Mouse (Mus musculus) mouse trophoblast stem cell (cell line): ENCODE results near the gene Rpl23a.

Source experiments
- in situ Hi-C, 2 experiments: fragments of 300-500 bp; cut with MseI, MboI; formaldehyde crosslinking; loops; 2 replicates in 1 of 2; 3 replicates in 1 of 2; pipeline ENCODE4 v1.15.1; 2025

Gene Rpl23a

DNA sequence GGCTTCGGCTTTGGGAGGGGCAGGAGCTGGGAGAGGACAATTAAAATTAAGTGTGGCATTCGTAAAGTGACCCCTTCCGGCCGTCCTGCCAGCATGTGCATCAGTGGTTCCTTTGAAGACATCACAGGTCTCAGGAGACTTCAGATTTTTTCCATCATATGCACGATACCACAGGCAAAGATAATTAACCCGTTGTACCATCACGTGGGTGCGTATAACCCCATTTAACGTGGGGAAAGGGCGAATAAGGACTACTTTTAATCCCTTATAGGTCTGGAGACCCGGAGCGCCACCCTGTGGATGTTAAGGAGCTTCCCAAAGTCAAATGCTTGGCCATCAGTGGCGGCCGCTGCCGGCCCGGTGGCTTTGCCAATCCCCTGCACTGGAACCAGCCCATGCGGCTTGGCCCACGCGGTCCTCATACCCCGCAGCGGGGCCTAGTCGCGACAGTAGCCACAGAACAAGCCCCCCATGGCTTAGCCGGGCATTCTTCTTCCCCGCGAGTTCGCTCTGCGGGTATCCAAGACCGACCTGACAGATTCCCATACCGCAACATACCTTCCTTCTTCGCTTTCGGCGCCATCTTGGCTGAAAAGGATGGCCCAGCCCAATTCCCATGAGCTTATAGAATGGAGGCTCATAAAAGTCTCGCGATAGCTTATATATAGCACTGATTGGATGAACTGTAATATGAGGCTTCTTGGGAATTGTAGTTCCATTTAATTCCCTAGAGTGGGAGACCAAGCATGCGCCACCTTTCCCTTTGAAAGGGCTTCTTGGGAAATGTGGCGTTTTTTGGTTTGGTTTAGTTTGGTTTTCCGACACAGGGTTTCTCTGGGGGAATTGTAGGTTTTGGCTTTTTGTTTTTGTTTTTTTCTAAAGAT is at the start of gene Rpl23a:
TSS of gene Rpl23a (minus strand) at position 624 of the 884 bp plus-strand sequence.
- in situ Hi-C loops: no loop called here

DNA sequence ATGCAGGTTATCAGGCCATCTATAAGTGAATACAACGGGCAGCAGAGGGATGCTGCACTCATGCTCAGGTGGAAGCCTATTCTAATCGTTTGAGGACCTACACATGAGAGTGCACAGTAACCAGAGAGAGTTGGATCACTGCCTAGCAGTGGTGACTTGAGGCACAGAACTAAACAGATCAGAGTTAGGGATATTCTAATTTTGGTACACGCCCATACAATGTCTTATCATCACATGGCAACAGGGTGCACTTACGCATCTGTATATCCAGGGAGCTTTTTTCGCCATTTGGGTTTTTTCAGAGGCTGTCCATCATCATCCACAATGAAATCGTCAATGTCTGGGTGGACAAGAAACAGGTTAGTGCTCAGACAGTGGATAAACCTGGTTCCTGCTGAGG is 48.1 kb upstream of the Rpl23a start:
- in situ Hi-C loops: no loop called here

DNA sequence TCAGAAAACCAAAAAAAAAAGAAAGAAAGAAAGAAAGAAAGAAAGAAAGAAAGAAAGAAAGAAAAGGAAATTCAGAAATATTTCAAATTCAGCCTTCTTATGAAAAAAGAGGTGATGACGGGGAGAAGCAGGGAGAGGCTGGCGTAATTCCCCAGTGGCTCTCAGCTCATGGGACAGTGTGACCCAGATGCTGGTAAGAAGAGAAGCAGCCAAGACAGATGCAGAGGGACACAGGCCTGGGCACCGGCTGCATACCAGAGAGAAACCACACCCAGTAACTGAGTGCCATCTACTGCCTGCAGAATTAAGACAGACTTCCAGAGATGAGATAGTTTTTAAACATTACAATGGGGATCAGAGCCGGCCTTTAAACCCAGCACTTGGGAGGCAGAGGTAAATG is 40.2 kb upstream of the Rpl23a start:
- in situ Hi-C loops: no loop called here

DNA sequence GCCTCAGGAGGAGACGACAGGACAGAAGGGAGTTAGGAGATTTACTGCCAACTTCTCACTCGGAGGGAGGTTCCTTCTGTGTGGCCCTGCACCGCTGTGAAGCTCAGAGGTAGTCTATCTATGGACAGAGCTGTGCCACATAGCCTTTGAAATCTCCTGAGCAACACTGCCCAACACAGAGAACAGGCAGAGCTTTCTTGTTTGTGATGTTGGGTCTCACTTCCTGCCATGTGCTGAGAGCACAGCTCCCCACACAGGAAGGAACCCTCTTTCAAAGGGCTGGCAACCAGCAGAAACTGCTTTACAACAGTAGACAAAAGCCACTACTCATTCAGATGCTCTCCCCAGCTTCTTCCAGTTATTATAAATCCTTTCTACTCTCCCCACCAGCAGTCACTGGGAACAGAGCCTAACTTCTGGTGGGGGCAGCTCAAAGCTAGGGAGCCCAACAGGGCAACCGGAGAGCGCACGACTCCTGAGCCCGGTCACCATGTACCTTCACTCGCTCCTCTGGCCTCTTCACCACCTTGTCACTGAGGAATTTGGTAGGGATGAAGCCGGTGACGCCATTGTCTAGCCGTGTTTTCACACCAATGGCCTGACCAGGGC is 32.4 kb upstream of the Rpl23a start:
- in situ Hi-C loops: no loop called here

DNA sequence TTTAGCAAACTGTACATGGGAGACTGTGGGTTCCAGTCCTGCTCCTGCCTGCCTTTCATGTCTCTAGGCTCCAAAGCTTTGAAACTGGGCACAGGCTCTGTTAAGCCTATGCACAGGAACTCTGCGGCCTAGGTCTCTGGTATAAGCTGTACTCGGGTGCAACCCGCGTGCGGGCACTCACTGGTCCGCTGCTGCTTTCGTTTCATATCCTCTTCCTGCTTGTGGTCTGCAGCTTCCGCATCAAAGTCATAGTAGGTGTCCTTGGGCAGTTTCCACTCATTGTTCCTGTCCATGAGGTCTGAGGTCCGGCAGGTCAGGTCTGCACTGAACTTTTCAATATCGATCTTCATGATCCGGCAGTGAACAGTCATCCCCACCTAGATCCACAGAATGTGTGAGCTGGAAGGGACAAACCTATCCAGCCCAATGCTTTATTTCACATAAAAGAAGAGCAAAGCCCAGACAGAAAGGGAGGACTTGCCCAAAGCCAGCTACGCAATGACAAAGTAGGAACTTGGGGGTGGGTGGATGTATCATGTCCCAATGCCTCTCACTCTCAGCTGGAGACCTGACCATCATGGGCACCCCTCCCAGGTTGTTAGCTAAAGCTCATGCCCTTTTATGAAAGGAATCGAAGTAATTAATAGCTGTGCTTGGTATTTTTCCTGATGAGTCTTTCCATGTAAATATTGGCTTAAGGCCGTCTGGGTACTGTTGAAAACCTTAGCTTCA is 29.9 kb upstream of the Rpl23a start:
- in situ Hi-C loops: no loop called here

DNA sequence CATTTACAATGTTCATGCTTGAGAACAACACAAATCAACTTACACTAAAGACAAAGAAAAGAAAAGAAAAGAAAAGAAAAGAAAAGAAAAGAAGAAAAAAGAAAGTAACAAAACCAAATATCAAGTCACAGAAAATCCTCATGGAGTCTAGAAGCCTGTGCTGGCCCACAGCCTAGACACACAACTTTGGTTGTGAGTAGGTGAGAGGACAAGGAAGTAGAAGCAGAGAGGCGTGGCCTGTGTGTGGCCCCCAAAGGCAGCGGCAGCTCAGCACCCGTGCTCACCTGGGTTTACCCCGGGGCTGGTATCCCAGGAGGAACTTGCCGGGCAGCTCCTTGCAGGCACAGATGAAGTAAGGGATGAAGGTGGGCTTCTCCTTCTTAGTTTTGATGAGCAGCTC is 28.1 kb upstream of the Rpl23a start:
- in situ Hi-C loops: no loop called here

DNA sequence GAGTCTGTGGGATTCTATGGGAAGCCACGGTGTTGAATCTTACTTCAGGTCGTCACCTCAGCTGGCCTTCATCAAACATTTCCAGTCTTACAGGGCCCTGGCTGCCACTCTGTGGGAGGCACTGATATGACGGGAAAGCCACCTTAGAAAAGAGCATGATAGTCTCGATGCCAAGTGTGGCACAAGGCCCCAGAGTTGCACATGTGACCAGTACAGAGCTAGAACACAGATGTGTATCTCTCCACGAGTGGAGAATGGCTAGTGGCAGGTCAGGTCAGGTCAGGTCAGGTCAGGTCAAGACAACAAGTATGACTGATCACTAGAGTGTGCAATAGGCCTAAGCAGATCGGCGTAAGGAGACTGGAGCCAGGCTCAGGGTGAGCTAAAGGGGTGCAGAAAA is 27.2 kb upstream of the Rpl23a start:
- in situ Hi-C loops: no loop called here

DNA sequence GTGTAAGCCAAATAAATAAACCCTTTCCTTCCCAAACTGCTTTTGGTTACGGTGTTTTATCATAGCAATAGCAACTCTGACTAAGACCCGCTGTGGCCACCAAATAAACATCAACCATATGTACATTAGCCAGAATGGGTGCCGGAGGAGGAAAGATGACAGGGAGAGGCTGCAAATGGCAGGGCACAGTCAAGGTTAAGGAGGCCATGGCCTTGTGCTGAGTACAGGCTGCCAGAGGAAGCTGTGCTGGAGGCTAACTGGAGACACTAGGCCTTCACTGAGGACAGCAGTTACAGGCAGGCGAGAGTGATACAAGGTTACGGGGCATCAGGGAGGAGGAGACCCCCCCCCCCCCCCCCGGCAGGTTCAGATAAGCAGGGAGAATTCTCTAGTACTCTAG is 26.5 kb upstream of the Rpl23a start:
- in situ Hi-C loops: no loop called here

DNA sequence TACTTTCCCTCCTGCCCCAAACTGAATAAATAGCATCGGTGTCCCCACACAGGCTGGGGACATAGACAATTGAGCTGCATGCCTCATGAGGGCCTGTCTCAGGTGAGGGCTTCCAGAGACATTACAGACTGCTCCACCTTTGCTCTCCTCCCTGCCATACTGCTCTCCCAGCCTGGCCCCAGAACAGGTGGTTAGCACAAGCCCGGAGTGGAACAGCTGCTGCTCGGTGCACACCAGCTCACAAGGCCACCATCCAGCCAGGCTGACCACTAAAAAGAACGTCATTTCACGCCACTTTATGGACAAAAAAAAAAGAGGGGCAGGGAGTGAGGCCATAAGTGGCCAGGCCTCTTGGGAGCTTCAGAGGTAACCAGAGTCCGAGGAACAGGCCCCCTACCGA is 23.8 kb upstream of the Rpl23a start:
- in situ Hi-C loops: no loop called here

DNA sequence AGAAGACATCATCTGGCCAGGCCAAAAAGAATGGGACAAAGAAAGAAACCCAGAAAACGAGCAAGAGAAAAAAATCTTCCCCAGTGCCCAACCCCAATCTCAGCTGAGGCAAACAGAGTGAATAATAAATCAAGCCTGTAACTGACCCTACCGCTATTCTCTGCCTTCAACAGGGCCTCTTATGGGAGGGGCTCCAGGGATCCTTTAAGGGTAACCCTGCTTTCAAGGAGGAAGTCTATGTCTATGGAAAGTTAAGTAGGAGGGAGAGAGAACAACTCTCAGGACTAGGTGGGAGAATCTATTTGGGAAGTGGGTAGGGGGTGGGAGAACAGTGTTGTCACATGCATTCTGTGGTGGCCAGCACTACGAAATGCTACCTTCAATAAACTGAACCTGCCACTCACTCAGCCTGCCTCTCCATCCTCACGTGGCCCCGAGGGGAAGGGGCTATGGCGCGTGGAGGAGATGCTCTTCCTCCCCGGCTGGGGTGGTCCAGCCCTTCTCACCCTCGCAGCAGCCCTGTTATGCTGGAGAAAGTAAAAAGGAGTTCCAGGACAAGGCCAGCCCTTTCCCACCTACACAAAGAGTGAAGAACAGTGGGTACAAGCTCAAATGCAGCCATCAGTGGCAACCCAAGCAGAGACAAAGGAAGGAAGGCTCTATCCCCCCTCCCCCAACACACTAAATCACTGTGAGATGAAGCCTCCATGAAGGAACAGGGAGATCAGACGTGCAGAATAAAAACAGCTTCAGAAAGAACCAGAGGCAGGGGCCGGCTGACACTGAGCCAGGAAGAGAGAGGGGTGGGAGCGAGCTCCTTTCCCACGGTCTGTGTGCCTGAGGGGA is 22.2 kb upstream of the Rpl23a start:
- in situ Hi-C loops: no loop called here

DNA sequence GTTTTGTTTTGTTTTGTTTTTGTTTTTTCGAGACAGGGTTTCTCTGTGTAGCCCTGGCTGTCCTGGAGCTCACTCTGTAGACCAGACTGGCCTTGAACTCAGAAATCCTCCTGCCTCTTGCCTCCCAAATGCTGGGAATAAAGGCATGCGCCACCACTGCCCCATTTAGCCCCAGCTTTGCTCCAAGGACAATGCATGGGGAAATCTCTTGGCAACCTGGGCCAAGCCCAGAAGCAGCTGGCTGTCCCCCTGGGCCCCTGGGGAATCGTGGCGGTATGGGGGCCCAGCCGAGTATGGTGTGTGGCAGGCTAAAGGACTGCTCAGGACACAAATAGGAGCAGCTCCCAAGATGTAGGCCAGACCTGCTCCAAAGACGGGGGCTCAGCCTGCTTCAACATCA is 20.9 kb upstream of the Rpl23a start:
- in situ Hi-C loops: no loop called here

DNA sequence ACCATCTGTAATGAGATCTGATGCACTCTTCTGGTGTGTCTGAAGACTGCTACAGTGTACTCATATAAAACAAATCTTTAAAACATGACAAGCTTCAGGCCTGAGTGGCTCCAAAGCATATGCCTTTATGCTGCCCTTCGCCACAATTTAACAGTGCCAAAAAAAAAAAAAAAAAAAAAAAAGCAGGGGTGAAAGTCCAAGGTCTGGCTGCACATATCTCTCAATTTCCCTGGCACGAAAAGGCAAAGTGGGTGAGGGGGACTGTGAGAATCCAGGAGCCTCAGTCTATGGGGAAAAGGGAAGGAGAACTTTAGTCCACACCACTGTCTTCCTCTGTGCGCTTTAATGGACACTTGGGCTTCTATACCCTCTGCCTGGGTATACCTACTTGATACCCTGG is 19.0 kb upstream of the Rpl23a start:
- in situ Hi-C loops: no loop called here

DNA sequence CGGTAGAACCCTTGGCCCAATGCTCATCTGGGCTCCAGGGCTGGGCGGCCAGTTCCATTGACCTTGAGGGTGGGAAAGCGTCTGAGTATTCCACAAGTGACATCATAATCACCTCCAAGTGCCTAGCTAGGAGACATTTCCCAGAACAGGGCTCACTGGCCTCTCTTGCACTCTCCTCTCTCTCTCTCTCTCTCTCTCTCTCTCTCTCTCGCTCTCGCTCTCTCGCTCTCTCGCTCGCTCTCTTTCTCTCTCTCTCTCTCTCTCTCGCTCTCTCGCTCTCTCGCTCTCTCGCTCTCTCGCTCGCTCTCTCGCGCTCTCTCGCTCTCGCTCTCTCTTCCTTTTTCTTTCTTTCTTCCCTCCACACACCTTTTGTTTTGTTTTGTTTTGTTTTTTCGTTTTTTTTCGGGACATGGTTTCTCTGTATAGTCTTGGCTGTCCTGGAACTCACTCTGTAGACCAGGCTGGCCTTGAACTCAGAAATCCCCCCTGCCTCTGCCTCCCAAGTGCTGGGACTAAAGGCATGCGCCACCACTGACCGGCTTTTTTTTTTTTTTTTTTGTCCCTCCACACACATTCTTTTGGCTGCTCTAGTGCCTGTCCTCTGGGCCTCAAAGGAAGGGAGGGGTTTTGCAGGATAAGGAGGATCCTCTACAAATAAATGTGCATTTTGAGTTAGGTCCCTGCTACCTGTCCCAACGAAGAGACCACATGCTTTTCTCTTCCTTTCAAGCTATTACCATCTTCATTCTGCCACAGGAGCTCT is 11.9 kb upstream of the Rpl23a start:
- in situ Hi-C loops: no loop called here

DNA sequence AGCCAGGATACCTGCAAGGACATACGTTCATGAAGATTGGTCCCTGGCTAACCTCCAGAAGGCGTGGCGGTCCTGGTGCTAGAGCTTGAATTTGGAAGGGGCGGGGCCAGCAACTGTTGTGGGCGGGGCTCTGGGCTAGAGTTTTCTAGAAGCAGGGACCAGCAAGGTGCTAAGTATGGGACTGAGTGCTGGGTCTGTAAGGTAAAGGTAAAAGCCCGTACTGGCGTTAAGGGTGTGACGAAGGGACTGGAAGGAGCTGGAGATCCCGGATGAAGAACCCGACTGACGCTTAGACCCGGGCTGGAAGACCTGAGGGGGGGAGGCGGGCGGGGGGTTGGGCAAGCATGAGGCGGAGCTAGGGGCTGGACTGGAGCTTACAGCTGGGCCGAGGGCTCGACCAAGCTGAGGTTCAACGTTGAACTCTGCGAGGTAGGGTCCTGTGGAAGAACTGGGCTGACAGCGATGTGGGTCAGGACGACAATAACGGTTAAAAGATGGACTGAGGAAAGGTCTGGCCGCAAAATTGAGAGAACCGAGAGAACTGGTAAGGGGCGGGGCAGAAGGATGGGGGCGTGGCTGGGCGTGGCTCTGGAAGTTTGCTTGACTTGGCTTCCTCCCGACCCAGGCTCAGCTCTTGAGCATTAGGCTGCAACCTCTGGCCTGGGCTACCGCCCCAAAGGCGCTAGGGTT is 11.2 kb upstream of the Rpl23a start:
- in situ Hi-C loops: no loop called here

DNA sequence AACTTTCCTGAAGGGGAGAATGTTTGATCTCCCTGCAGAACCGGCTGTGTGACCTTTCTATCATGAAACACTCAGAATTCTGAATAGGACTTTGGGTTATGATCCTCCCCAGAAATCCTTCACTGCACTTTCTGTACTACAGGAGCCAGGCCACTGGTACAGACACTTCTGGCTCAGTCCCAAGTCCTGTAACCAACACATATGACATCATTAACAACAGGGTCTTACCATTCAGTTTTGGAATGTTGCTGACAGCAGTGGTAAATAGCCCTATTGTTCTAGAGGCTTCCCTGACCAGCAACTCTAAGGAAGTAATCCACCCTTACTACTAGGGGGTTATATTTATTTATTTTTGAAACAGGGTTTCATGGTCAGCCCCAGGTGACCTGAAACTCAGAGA is 9.7 kb upstream of the Rpl23a start, which contains the start of gene Proca1:
TSS of gene Proca1 (plus strand) at position 280 of the 400 bp plus-strand sequence.
- in situ Hi-C loops: no loop called here

DNA sequence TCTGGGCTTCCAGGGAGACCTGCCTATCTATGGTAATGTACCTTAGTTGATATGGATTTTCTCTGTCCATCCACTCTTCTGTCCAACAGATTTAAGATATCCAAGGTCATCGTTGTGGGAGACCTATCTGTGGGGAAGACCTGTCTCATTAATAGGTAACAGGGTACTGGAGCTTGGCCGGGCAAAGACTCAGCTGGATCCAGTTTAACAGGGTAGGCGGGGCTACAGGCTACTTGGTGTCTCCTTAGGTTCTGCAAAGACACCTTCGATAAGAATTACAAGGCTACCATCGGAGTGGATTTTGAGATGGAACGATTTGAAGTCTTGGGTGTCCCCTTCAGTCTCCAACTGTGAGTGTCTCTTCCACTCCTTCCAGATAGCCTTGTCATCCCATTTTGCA is 6.7 kb upstream of the Rpl23a start:
- in situ Hi-C loops: no loop called here

DNA sequence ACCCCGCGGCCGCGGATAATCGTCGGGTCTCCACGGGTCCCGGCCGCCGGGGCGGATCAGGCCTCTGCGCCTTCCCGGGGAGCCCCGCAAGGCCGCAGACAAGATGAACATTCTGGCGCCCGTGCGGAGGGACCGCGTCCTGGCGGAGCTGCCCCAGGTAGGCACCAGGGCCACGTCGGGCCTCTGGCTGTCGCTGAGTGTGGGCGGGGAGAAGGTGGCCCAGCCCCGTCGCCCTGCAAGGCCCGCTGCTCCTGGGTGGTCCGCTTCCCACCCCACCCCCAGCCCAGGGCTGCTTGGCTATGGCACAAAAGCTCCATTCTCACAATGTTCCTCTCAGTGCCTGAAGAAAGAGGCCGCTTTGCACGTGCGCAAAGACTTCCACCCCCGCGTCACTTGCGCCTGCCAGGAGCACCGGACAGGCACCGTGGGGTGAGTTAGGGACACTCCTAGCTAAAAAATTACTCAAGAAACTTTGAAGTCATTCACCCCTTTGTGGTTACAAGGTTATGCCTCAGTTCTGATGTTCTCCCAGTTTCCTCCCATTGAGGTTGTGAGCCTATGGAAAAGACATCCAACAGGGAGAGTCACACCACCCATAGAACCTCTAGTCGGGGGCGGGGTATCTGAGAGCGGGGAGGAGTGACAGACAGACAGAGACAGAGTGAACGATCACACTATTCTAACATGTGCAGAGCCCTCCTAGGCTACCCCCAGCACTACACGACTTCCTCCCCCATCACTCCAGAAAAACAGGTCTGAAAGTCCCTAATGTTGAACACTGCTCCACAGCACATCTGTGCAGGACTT is 6.1 kb upstream of the Rpl23a start:
- in situ Hi-C loops: no loop called here

DNA sequence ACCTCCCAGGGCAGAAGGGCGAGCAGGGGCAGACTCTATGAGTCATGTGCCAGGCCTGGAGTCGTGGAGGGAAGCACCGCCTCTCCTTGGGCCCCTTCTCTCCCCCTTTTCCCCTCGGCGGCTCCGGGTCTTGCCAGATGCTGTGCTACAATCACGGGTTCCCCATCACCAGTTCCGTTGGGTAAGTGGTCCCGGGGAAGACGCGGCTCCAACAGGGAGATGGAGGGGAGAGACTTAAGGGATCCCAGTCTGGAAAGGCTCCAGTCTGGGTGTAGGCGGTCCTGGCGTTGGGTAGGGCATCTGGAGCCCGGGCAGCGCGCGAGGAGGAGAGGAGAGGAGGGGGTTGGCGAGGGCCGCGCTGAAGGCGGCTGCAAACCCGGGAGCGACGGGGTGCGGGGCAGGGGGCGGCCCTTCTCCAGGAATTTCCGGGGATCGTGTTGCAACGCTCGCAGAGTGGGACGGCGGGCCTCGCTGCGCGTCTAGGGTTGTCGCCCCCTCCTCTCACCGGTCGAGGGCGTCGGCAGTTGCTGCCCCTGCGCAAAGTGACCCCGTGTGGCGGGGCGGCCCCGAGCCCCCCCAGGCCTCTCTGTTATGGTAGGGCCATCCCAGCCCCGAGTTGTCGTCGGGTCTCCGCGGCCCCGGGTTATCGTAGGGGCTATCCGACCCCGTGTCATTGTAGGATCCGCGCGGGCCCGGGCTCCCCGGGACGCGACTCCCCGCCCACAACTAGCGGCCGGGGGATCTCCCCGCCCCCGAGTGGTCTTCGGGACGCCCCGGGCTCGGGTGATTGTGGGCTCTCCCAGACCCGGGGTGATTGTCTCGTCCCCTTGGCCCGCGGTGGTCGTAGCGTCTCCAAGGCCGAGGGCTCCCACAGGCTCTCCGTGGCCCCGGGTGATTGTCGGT is 5.2 kb upstream of the Rpl23a start, which contains the start of gene Rab34:
TSS of gene Rab34 (plus strand) at position 100 of the 903 bp plus-strand sequence.
- in situ Hi-C loops: no loop called here
